Comparison of ENCODE assay signal across 8 mouse cellular contexts in the genomic region with DNA sequence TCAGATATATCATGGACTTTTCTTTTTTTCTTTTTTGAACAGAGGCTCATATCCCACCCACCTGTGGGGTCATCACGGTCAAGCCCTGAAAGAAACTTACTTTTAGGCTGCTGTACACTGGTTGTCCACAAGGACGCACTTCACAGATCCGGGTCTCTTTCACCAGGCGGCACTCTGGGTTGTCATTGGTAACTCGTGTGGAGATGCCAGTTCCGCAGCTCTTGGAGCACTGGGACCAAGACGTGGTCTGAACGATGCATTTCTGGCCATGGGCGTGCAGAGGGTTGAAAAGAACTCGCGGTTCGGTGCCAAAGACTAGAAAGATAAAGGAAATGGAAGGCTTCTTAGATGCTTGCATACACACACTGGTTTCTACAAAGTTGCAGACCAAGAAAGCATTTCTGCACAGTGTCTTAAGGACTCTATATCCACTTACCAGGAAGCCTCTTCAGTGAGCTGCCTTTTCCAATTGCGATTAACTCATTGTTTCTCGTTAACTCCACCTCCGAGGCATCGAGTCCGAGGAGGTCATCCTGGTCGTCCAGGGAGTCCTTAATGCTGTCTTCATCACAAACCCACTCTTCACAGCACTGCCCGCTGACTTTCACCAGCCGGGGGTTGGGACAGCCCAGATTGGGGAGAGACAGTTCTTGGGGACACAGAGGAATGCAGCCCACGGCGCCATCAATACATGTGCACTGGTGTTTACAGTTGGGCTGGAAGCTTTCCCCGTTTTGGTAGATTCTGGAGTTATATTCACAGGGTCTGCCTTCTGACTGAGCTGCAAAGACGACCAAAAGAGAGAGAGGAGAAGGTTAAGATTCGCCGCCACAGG. TPM values are rescaled to one million over a fixed set of nuclear protein-coding genes. Genes with fewer than 3 reads are reported as not detected.
DNase-seq lines count a peak whose midpoint lies in the region; ATAC-seq and TF ChIP-seq lines count a peak whose summit lies in the region.

No protein-coding gene starts in this region.

- peak overlapping the region; percentile 77 for H3K9ac ChIP-seq in forebrain, embryonic 14.5 days (ENCODE audit: low read length)
- H3K9ac ChIP-seq in kidney, embryonic 15.5 days = peak overlapping the region; percentile 61

- peak overlapping the region; percentile 76 for H3K4me3 ChIP-seq in testis, adult 2 months (ENCODE audit: control insufficient read depth, low read depth, low read length)
- H3K4me3 ChIP-seq in forebrain, embryonic 14.5 days (ENCODE audit: low read depth, low read length) = peak overlapping the region; percentile 54
- peak overlapping the region; percentile 55 for H3K4me3 ChIP-seq in kidney, embryonic 15.5 days (replicated peaks)

- TF ChIP-seq POLR2A in testis, adult 2 months (IDR thresholded peaks at IDR 0.05; ENCODE audit: control insufficient read depth, low read depth, low read length) = no peak

- no peak for DNase-seq in testis, postnatal 10 days (ENCODE audit: low spot score)
- DNase-seq in forebrain, embryonic 14.5 days (ENCODE audit: low spot score) = peak; percentile 72
- no peak for DNase-seq in thymus, postnatal 0 days (ENCODE audit: low spot score)
- no peak for DNase-seq in gastrocnemius, postnatal 14 days
- no peak for DNase-seq in yolk sac, embryonic 10.5 days (ENCODE audit: low spot score)

- ATAC-seq in forebrain, embryonic 14.5 days = no peak
- ATAC-seq in kidney, embryonic 15.5 days (replicated peaks; ENCODE audit: low FRiP score) = no peak
- peak; percentile 43 for ATAC-seq in megakaryocyte-erythroid progenitor cell, adult 5-6 weeks (replicated peaks; ENCODE audit: low FRiP score, low TSS enrichment, poor library complexity, severe bottlenecking)

- peaks cover 22% of the 10 kb centered on the region for H3K4me1 ChIP-seq in testis, adult 2 months (ENCODE audit: control insufficient read depth, insufficient read depth, low read length)
- H3K4me1 ChIP-seq in forebrain, embryonic 14.5 days (ENCODE audit: control insufficient read depth, insufficient read depth, low read length) = peaks cover 37% of the 10 kb centered on the region
- H3K4me1 ChIP-seq in kidney, embryonic 15.5 days = peaks cover 59% of the 10 kb centered on the region

- intact Hi-C loops in gastrocnemius, postnatal 14 days (cut with DNase I; ENCODE audit: low total_unique reads) = loop anchor here (5.0 kb wide), 1 partner anchor 84 kb away; no protein-coding TSS in a partner anchor

- no peaks in the 10 kb centered on the region for H3K9me3 ChIP-seq in forebrain, embryonic 14.5 days (replicated peaks; ENCODE audit: control insufficient read depth, low read length)
- no peaks in the 10 kb centered on the region for H3K9me3 ChIP-seq in kidney, embryonic 15.5 days (replicated peaks)

- H3K36me3 ChIP-seq in testis, adult 2 months (ENCODE audit: control insufficient read depth, insufficient read depth, low read length) = no peaks in the 10 kb centered on the region
- no peaks in the 10 kb centered on the region for H3K36me3 ChIP-seq in forebrain, embryonic 14.5 days (ENCODE audit: control insufficient read depth, insufficient read depth, low read length)
- H3K36me3 ChIP-seq in kidney, embryonic 15.5 days = peaks cover 15% of the 10 kb centered on the region

- peak; percentile 17; the same call in 1 of the 2 replicates for TF ChIP-seq CTCF in testis, adult 2 months (IDR thresholded peaks at IDR 0.05; ENCODE audit: control insufficient read depth, insufficient read depth, insufficient replicate concordance, low read depth, low read length)

- peaks cover 2% of the 10 kb centered on the region; the same call in 1 of the 2 replicates for H3K27me3 ChIP-seq in testis, adult 2 months (ENCODE audit: control insufficient read depth, insufficient read depth, low read length)
- H3K27me3 ChIP-seq in forebrain, embryonic 14.5 days (replicated peaks; ENCODE audit: control insufficient read depth, insufficient read depth, low read length) = peaks cover 13% of the 10 kb centered on the region; the same call in 1 of the 2 replicates
- H3K27me3 ChIP-seq in kidney, embryonic 15.5 days = no peaks in the 10 kb centered on the region

- WGBS in forebrain, embryonic 14.5 days = 9% methylated on average over 26 of the region's 26 CpGs
- 20% methylated on average over 26 of the region's 26 CpGs for WGBS in kidney, embryonic 15.5 days

- H3K4me2 ChIP-seq in forebrain, embryonic 14.5 days (ENCODE audit: low read length) = peak overlapping the region; percentile 82
- H3K4me2 ChIP-seq in kidney, embryonic 15.5 days = peak overlapping the region; percentile 94

- no peak overlapping the region for H3K27ac ChIP-seq in testis, adult 2 months (ENCODE audit: control insufficient read depth, insufficient read depth, low read depth, low read length)
- peak overlapping the region; percentile 60; the same call in 1 of the 2 replicates for H3K27ac ChIP-seq in forebrain, embryonic 14.5 days (ENCODE audit: low read depth, low read length)
- peak overlapping the region; percentile 93 for H3K27ac ChIP-seq in kidney, embryonic 15.5 days

RNA-seq across cellular contexts. Expression of gene Ccn1, which starts 1.5 kb away (rescaled TPM):
- 2.0 and 4.0 TPM in 2 replicates for polyA plus RNA-seq in testis, adult 2 months (2012; rRNA removed)
- 14.6 and 16.4 TPM in 2 replicates for polyA plus RNA-seq in forebrain, embryonic 14.5 days (2014; fragmentation: Nextera tagmentation; extraction: Ambion mirVana)
- polyA plus RNA-seq in kidney, embryonic 15.5 days (2015; fragmentation: Nextera tagmentation; extraction: Ambion mirVana) = 67.7 and 68.6 TPM in 2 replicates
- total RNA-seq in megakaryocyte-erythroid progenitor cell, adult 5-6 weeks (2014; fragmentation: Nextera tagmentation) = not detected in 2 replicates
- total RNA-seq in megakaryocyte-erythroid progenitor cell, adult 5-6 weeks (2017) = 1.9 TPM in 1 of 2 replicates, not detected in the other
- 5.7 and 8.0 TPM in 2 replicates for polyA plus RNA-seq in thymus, postnatal 0 days (2015; fragmentation: Nextera tagmentation; extraction: Ambion mirVana)
- total RNA-seq in gastrocnemius, postnatal 14 days (2021) = 10 to 100 TPM; 20.4 to 28.2 TPM
